Mouse (Mus musculus) midbrain, embryonic 13.5 days (tissue): Measurements from ENCODE around the gene Gm5615. TPM values are rescaled to one million over a fixed set of nuclear protein-coding genes. Genes with fewer than 3 reads are reported as not detected.

Experiments
- ATAC-seq: fragments of 200-750 bp; cut with Nextera tagmentation; 2 replicates; pipeline ENCODE4 v1.8.0; 2017; ENCODE audit warnings: mild to moderate bottlenecking, moderate TSS enrichment, moderate library complexity
- H3K27ac ChIP-seq: fragments of 300-500 bp; sonication (generic); 2 replicates; pipeline ENCODE4 v1.5.1; 2015; ENCODE audit warnings: inconsistent platforms, mild to moderate bottlenecking, moderate library complexity
- H3K27me3 ChIP-seq: fragments of 300-500 bp; sonication (generic); 2 replicates; pipeline ENCODE4 v1.6.1; 2015; ENCODE audit warnings: mild to moderate bottlenecking, inconsistent platforms
- H3K36me3 ChIP-seq: fragments of 300-500 bp; sonication (generic); 2 replicates; pipeline ENCODE4 v1.6.1; 2015; ENCODE audit warnings: mild to moderate bottlenecking, inconsistent platforms
- H3K4me1 ChIP-seq: fragments of 300-500 bp; sonication (generic); replicated peaks from 2 replicates; pipeline ENCODE4 v1.6.1; 2015; ENCODE audit warnings: inconsistent platforms
- H3K4me2 ChIP-seq: fragments of 300-500 bp; sonication (generic); replicated peaks from 2 replicates; pipeline ENCODE4 v1.6.1; 2015; ENCODE audit warnings: moderate library complexity, mild to moderate bottlenecking, inconsistent platforms
- H3K4me3 ChIP-seq: fragments of 300-500 bp; sonication (generic); replicated peaks from 2 replicates; pipeline ENCODE4 v1.5.1; 2015; ENCODE audit warnings: mild to moderate bottlenecking, inconsistent platforms
- H3K9ac ChIP-seq: fragments of 300-500 bp; sonication (generic); replicated peaks from 2 replicates; pipeline ENCODE4 v1.6.1; 2015; ENCODE audit warnings: mild to moderate bottlenecking, inconsistent platforms
- H3K9me3 ChIP-seq: fragments of 300-500 bp; sonication (generic); 2 replicates; pipeline ENCODE4 v1.6.1; 2016; ENCODE audit warnings: mild to moderate bottlenecking, inconsistent platforms
- WGBS: fragments of 180-500 bp; shearing (Covaris S2); methylation state at CpG from one replicate; pipeline ENCODE4 v1.1.7; 2015; 5-methylcytosine and 5-hydroxymethylcytosine counted together
- polyA plus RNA-seq: library from polyadenylated mRNA; unstranded; fragments of >200 nt; fragmentation: Nextera tagmentation; extraction: Ambion mirVana; gene quantifications from 2 replicates; pipeline ENCODE4 v1.2.1, GENCODE M21; 2015

Gm5615 gene
- polyA plus RNA-seq = not detected in 2 replicates

DNA sequence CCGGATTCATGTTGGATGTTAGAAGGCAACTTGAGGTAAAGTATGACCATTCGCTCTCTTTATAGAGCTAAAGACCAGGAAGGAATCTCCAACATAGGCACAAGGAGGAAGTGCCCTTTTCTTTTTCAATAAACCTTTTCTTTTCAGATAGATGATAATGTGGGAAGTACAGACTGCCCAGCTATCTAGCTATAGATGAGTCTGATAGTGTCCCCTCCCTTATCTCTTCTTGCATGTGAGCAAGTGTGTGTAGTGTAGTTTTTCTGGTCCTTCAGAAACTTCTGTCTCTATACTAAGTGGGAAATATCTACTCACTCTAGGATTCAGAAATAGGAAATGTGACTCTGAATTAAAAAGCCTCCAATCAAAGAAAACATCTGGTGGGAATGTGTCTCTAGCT, at the start of gene Gm5615:
Gene Gm5615, minus strand, starts transcription at position 101 of the 400 bp plus-strand sequence.
- 83% methylated on average over 2 of the region's 2 CpGs for whole genome bisulfite sequencing
- H3K27ac ChIP-seq = no peak within 1 kb of the TSS
- H3K4me3 ChIP-seq = no peak within 1 kb of the TSS
- no peak within 1 kb of the TSS for H3K9ac ChIP-seq
- H3K4me2 ChIP-seq = no peak within 1 kb of the TSS
- peaks cover 11% of the 10 kb centered on the region; the same call in 1 of the 2 replicates for H3K9me3 ChIP-seq
- no peak for ATAC-seq
- H3K4me1 ChIP-seq = no peaks in the 10 kb centered on the region
- H3K36me3 ChIP-seq = no peaks in the 10 kb centered on the region
- no peaks in the 10 kb centered on the region for H3K27me3 ChIP-seq

DNA sequence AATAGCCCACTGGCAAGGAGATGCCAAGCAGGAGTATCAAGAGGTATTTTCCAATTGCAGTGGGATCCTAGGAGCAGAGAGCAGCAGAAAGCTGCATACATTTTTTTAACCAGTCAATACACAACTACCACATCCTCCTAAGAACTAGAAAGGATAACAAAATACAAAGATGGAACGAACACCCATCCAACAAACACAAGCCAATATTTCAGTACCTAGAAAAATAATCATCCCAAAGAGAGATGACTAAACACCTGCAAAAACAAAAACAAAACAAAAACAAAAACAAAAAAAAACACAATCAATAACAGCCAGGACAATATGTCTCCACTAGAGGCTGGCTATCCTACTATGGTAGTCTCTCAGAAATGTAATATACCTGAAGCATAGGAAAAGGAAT, 40.8 kb upstream of the Gm5615 start, which contains the start of gene Gm17689:
Gene Gm17689, minus strand, starts transcription at position 101 of the 400 bp plus-strand sequence.
- Histone ChIP-seq H3K4me3 (no peak within 1 kb of the TSS), H3K4me1 (no peaks in the 10 kb centered on the region), H3K27ac (no peak within 1 kb of the TSS), H3K36me3 (no peaks in the 10 kb centered on the region), H3K4me2 (no peak within 1 kb of the TSS), H3K27me3 (no peaks in the 10 kb centered on the region), H3K9ac (no peak within 1 kb of the TSS), H3K9me3 (no peaks in the 10 kb centered on the region)
- no peak for ATAC-seq
- 69% methylated on average over 1 of the region's 1 CpGs for WGBS

DNA sequence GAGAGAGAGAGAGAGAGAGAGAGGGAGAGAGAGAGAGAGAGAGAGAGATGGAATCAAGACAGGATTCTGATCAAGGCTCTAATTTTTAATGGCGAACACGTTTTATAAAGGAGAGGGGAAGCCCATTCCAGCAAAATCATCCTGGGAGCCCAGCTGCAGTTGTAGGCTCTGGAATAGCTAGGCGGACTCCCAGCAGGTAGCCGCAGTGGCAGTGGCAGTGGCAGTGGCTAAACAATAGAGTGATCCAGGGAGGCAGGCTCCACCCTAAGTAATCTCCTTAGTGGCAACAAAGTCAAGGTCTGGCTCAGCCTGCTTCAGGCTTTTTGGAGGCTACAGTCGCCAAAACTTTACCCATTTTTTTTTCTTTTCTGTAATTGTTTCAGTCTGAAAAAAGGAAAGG, 37.6 kb downstream of the Gm5615 start:
- Histone ChIP-seq H3K4me3 (no peak overlapping the region), H3K9ac (no peak overlapping the region), H3K36me3 (no peaks in the 10 kb centered on the region), H3K27ac (no peak overlapping the region), H3K4me2 (no peak overlapping the region), H3K4me1 (no peaks in the 10 kb centered on the region), H3K27me3 (no peaks in the 10 kb centered on the region), H3K9me3 (peaks cover 17% of the 10 kb centered on the region)
- no peak for ATAC-seq
- 80% methylated on average over 5 of the region's 5 CpGs for WGBS

DNA sequence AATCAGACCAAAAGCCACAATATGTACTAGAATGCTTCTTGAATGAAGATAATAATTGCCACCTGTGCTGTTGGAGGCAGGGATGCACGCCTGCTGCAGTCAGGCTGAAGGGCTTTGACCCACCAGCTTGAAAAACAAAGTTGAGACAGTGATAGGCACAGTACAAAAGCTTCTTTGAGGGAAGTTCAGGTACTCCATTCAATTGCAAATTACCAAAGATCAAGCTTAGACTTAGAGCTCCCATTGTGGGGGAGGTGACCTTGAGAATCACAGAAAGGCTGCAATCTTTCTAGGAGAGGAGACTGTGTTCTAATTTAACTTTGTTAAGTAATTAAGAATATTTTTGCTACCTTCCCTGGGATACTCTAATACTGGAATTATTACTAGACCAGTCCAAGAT, 45.9 kb downstream of the Gm5615 start:
- Histone ChIP-seq H3K4me2 (no peak overlapping the region), H3K27ac (no peak overlapping the region), H3K9me3 (peaks cover 8% of the 10 kb centered on the region), H3K36me3 (no peaks in the 10 kb centered on the region), H3K4me1 (no peaks in the 10 kb centered on the region), H3K27me3 (no peaks in the 10 kb centered on the region), H3K9ac (no peak overlapping the region), H3K4me3 (no peak overlapping the region)
- WGBS = 42% methylated on average over 1 of the region's 1 CpGs
- ATAC-seq = no peak

GRCm38 (mm10) chr9:36494501-36495220, 47.1 kb downstream of the Gm5615 start:
- Histone ChIP-seq H3K4me1 (no peaks in the 10 kb centered on the region), H3K4me3 (no peak overlapping the region), H3K27ac (no peak overlapping the region), H3K4me2 (no peak overlapping the region), H3K27me3 (no peaks in the 10 kb centered on the region), H3K36me3 (no peaks in the 10 kb centered on the region), H3K9me3 (peaks cover 6% of the 10 kb centered on the region), H3K9ac (no peak overlapping the region)
- ATAC-seq = no peak
- 82% methylated on average over 4 of the region's 4 CpGs for WGBS

Other genes with a start within 250 kb of the Gm5615 start
- gene Gm7257, start 110.1 kb downstream of the Gm5615 start, polyA plus RNA-seq = not detected in 2 replicates
- gene Gm9513, start 66.3 kb downstream of the Gm5615 start, polyA plus RNA-seq = not detected in 2 replicates
- gene Gm17689, start 40.7 kb upstream of the Gm5615 start, polyA plus RNA-seq = not detected in 2 replicates
- gene A630095E13Rik, start 101.4 kb upstream of the Gm5615 start, polyA plus RNA-seq = not detected in 2 replicates
- not detected in 2 replicates for gene Acrv1, start 151.3 kb upstream of the Gm5615 start, polyA plus RNA-seq
- gene Chek1, start 185.1 kb upstream of the Gm5615 start, polyA plus RNA-seq = 16.6 and 21.6 TPM in 2 replicates
- gene Stt3a, start 225.7 kb upstream of the Gm5615 start, polyA plus RNA-seq = 100 and 111 TPM in 2 replicates